Mouse (Mus musculus): ENCODE data around the gene Gm45337.
"Not testable (repeated sequence)": the region's sequence is repeated elsewhere in the genome, so short reads cannot be mapped to it uniquely, and the experiment has no call there.

The Gm45337 gene

GRCm38 (mm10) chr7:142144507-142144906, at the start of gene Gm45337:
Gm45337 (minus strand) TSS chr7:142144607.
- no peak for DNase-seq (ENCODE audit: low read depth, low spot score)

- no peak for DNase-seq (ENCODE audit: low read depth, low spot score)
These were observed 45.9 kb upstream of the Gm45337 start, which contains the start of gene Gm10153 for GRCm38 (mm10) chr7:142190289-142190688. Gm10153 (minus strand) TSS chr7:142190389.

GRCm38 (mm10) chr7:142188156-142188555, 43.7 kb upstream of the Gm45337 start:
- DNase-seq (ENCODE audit: low read depth, low spot score) = no peak

- DNase-seq (ENCODE audit: low read depth, low spot score) = no peak
These were observed 36.6 kb upstream of the Gm45337 start for GRCm38 (mm10) chr7:142181021-142181420.

GRCm38 (mm10) chr7:142178685-142179084, 34.3 kb upstream of the Gm45337 start:
- DNase-seq (ENCODE audit: low read depth, low spot score) = no peak

GRCm38 (mm10) chr7:142175905-142176304, 31.5 kb upstream of the Gm45337 start, which contains the start of gene Krtap5-2:
Krtap5-2 (minus strand) TSS chr7:142176005.
- DNase-seq (ENCODE audit: low read depth, low spot score) = not testable (repeated sequence)

- peak; percentile 14 for DNase-seq (ENCODE audit: low read depth, low spot score)
These were observed 25.4 kb upstream of the Gm45337 start for GRCm38 (mm10) chr7:142169836-142170235.

GRCm38 (mm10) chr7:142165639-142166038, 21.2 kb upstream of the Gm45337 start, which contains the start of gene Gm4553:
Gm4553 (minus strand) TSS chr7:142165739.
- DNase-seq (ENCODE audit: low read depth, low spot score) = not testable (repeated sequence)

- DNase-seq (ENCODE audit: low read depth, low spot score) = no peak
These were observed 15.0 kb upstream of the Gm45337 start for GRCm38 (mm10) chr7:142159366-142159765.

GRCm38 (mm10) chr7:142157013-142157412, 12.6 kb upstream of the Gm45337 start, which contains the start of gene Gm29735:
Gm29735 (minus strand) TSS chr7:142157113.
- not testable (repeated sequence) for DNase-seq (ENCODE audit: low read depth, low spot score)

GRCm38 (mm10) chr7:142155308-142155707, 10.9 kb upstream of the Gm45337 start:
- DNase-seq (ENCODE audit: low read depth, low spot score) = no peak

GRCm38 (mm10) chr7:142152191-142152590, 7.8 kb upstream of the Gm45337 start:
- no peak for DNase-seq (ENCODE audit: low read depth, low spot score)

- DNase-seq (ENCODE audit: low read depth, low spot score) = no peak
These were observed 4.2 kb upstream of the Gm45337 start for GRCm38 (mm10) chr7:142148633-142149032.

- no peak for DNase-seq (ENCODE audit: low read depth, low spot score)
These were observed 1.6 kb upstream of the Gm45337 start for GRCm38 (mm10) chr7:142146033-142146432.

GRCm38 (mm10) chr7:142145413-142145940, 1.1 kb upstream of the Gm45337 start:
- no peak for DNase-seq (ENCODE audit: low read depth, low spot score)

GRCm38 (mm10) chr7:142143506-142144010, 849 bp downstream of the Gm45337 start:
- not testable (repeated sequence) for DNase-seq (ENCODE audit: low read depth, low spot score)

- no peak for DNase-seq (ENCODE audit: low read depth, low spot score)
These were observed 3.7 kb downstream of the Gm45337 start for GRCm38 (mm10) chr7:142140696-142141095.

- not testable (repeated sequence) for DNase-seq (ENCODE audit: low read depth, low spot score)
These were observed 8.5 kb downstream of the Gm45337 start, which contains the start of gene Gm39115 for GRCm38 (mm10) chr7:142135934-142136333. Gm39115 (minus strand) TSS chr7:142136034.

GRCm38 (mm10) chr7:142134206-142134995, 10.0 kb downstream of the Gm45337 start:
- DNase-seq (ENCODE audit: low read depth, low spot score) = no peak

GRCm38 (mm10) chr7:142128843-142129242, 15.6 kb downstream of the Gm45337 start:
- no peak for DNase-seq (ENCODE audit: low read depth, low spot score)

GRCm38 (mm10) chr7:142120629-142121028, 23.8 kb downstream of the Gm45337 start, which contains the start of gene Gm45618:
Gm45618 (minus strand) TSS chr7:142120729.
- DNase-seq (ENCODE audit: low read depth, low spot score) = not testable (repeated sequence)

- DNase-seq (ENCODE audit: low read depth, low spot score) = no peak
These were observed 24.8 kb downstream of the Gm45337 start for GRCm38 (mm10) chr7:142119632-142120031.

Data from brain, embryonic 18.5 days (tissue).